Mouse (Mus musculus) liver, adult 2 months (tissue): ENCODE measurements at regions not wholly inside any gene's neighbourhood (a gene's known extent, or its start where the extent isn't known, plus 50 kb on each side); places are given as distances from the start of the nearest gene placed in this dataset.

Experiments
- DNase-seq: peaks from one replicate; pipeline ENCODE4 v3.0.0-alpha.2; 2011; ENCODE audit warnings: low read depth, low spot score; ENCODE audit errors: extremely low read depth
- H3K27ac ChIP-seq: fragments of 200-500 bp; replicated peaks from 2 replicates; pipeline ENCODE4 v1.5.1; 2012; ENCODE audit warnings: low read depth, mild to moderate bottlenecking, control low read depth, inconsistent platforms, low read length; ENCODE audit not compliant: insufficient read depth
- H3K27me3 ChIP-seq: fragments of 200-500 bp; 2 replicates; pipeline ENCODE4 v1.6.1; 2012; ENCODE audit warnings: mild to moderate bottlenecking, moderate library complexity, low read length, inconsistent platforms; ENCODE audit not compliant: control insufficient read depth, insufficient read depth
- H3K36me3 ChIP-seq: fragments of 200-500 bp; 2 replicates; pipeline ENCODE4 v1.6.1; 2012; ENCODE audit warnings: low read length, inconsistent platforms; ENCODE audit not compliant: control insufficient read depth, insufficient read depth
- H3K4me1 ChIP-seq: fragments of 200-500 bp; 2 replicates; pipeline ENCODE4 v1.6.1; 2011; ENCODE audit warnings: low read length; ENCODE audit not compliant: control insufficient read depth, insufficient read depth
- H3K4me3 ChIP-seq: fragments of 200-500 bp; 2 replicates; pipeline ENCODE4 v1.5.1; 2011; ENCODE audit warnings: low read depth, mild to moderate bottlenecking, control low read depth, low read length, moderate library complexity; ENCODE audit not compliant: insufficient read depth
- H3K79me2 ChIP-seq: fragments of 200-500 bp; 2 replicates; pipeline ENCODE4 v1.6.1; 2012; ENCODE audit warnings: inconsistent platforms, mild to moderate bottlenecking, low read length, moderate library complexity; ENCODE audit not compliant: control insufficient read depth, insufficient read depth
- H3K9ac ChIP-seq: fragments of 200-500 bp; 2 replicates; pipeline ENCODE4 v1.6.1; 2012; ENCODE audit warnings: low read depth, mild to moderate bottlenecking, control low read depth, inconsistent platforms, low read length
- CTCF ChIP-seq: fragments of 200-500 bp; IDR thresholded peaks from 2 replicates; pipeline ENCODE4 v1.5.1; 2011; ENCODE audit warnings: low read depth, low read length, control low read depth
- POLR2A ChIP-seq: fragments of 200-500 bp; IDR thresholded peaks from 2 replicates; pipeline ENCODE4 v1.6.1; 2011; ENCODE audit warnings: low read length, control low read depth; ENCODE audit not compliant: insufficient read depth; ENCODE audit errors: extremely low read depth
- WGBS: fragments of 180-500 bp; shearing (Covaris S2); methylation state at CpG from one replicate; pipeline ENCODE4 v1.1.7; 2018; 5-methylcytosine and 5-hydroxymethylcytosine counted together

- H3K9ac ChIP-seq, result no peak overlapping the region
- WGBS, result 30% methylated on average over 6 of the region's 6 CpGs
- no peaks in the 10 kb centered on the region for H3K36me3 ChIP-seq
- H3K79me2 ChIP-seq, result no peaks in the 10 kb centered on the region
- no peaks in the 10 kb centered on the region for H3K4me1 ChIP-seq
- DNase-seq, result peak; percentile 70
- H3K4me3 ChIP-seq, result no peak overlapping the region
- H3K27ac ChIP-seq, result no peak overlapping the region
- TF ChIP-seq POLR2A (no peak), CTCF (no peak)
- H3K27me3 ChIP-seq, result no peaks in the 10 kb centered on the region
Observed at GRCm38 (mm10) chr14:26357242-26357641, 99.5 kb downstream of the Duxbl3 start.

- DNase-seq, result no peak
- TF ChIP-seq POLR2A (no peak), CTCF (no peak)
- H3K36me3 ChIP-seq, result no peaks in the 10 kb centered on the region
- no peak overlapping the region for H3K9ac ChIP-seq
- no peaks in the 10 kb centered on the region for H3K4me1 ChIP-seq
- no peak overlapping the region for H3K4me3 ChIP-seq
- no peak overlapping the region for H3K27ac ChIP-seq
- H3K79me2 ChIP-seq, result no peaks in the 10 kb centered on the region
- WGBS, result 81% methylated on average over 8 of the region's 8 CpGs
- H3K27me3 ChIP-seq, result no peaks in the 10 kb centered on the region
Observed at GRCm38 (mm10) chr14:26357996-26358395, 100.2 kb downstream of the Duxbl3 start.

- Histone ChIP-seq H3K36me3 (no peaks in the 10 kb centered on the region), H3K4me1 (no peaks in the 10 kb centered on the region), H3K9ac (no peak overlapping the region), H3K27ac (no peak overlapping the region), H3K4me3 (no peak overlapping the region), H3K79me2 (no peaks in the 10 kb centered on the region), H3K27me3 (0 out of 2 replicates have a peak, but pooled peaks cover 3% of the 10 kb centered on the region)
- WGBS, result 82% methylated on average over 4 of the region's 4 CpGs
- no peak for DNase-seq
- no peak for TF ChIP-seq CTCF
- TF ChIP-seq POLR2A, result no peak
Observed at GRCm38 (mm10) chr14:26360071-26360470, 102.3 kb downstream of the Duxbl3 start.

- TF ChIP-seq POLR2A (no peak), CTCF (no peak)
- no peak overlapping the region for H3K9ac ChIP-seq
- H3K36me3 ChIP-seq, result no peaks in the 10 kb centered on the region
- H3K27me3 ChIP-seq, result 0 out of 2 replicates have a peak, but pooled peaks cover 3% of the 10 kb centered on the region
- no peak for DNase-seq
- H3K4me3 ChIP-seq, result no peak overlapping the region
- no peaks in the 10 kb centered on the region for H3K79me2 ChIP-seq
- WGBS, result 95% methylated on average over 3 of the region's 3 CpGs
- no peak overlapping the region for H3K27ac ChIP-seq
- no peaks in the 10 kb centered on the region for H3K4me1 ChIP-seq
Observed at GRCm38 (mm10) chr14:26361206-26361605, 103.4 kb downstream of the Duxbl3 start.
